Mouse (Mus musculus): ENCODE measurements around the gene Ly6g6e.

DNA sequence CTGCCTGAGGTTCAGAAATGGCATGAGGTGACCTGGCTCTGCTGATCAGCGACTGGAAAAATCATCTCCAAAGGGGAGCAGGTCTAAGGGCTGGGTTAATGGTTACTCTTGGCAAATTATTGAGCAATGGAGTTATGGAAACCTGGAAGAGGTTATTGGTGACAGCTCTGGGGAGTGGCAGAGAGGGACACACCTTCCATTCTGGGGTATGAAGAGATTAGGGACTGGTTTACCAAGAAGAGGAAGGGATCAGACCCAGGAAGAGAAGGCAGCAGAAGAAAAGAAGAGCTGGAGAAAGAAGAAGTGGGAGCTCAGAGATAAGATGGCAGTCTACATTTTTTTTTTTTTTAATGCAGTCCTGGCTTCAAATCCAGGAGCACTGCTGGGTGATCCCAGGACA, 29.0 kb upstream of the Ly6g6e start:
- TF ChIP-seq CTCF (IDR thresholded peaks at IDR 0.05; ENCODE audit: low read depth) (no peak), EP300 (IDR thresholded peaks at IDR 0.05; ENCODE audit: low read depth) (0 out of 2 replicates have a peak, but pooled peaks have one; percentile 5)
